Mouse (Mus musculus) midbrain, embryonic 10.5 days (tissue): ENCODE results near the gene Gm45844. TPM values are rescaled to one million over a fixed set of nuclear protein-coding genes. Genes with fewer than 3 reads are reported as not detected.

ENCODE experiments used
- microRNA-seq: library from miRNA; unstranded; fragments of <30 nt; microRNA quantifications from one replicate; pipeline ENCODE4, GENCODE M21; 2017
- polyA plus RNA-seq: library from polyadenylated mRNA; unstranded; fragments of >200 nt; fragmentation: Nextera tagmentation; extraction: Ambion mirVana; gene quantifications from 2 replicates; pipeline ENCODE4 v1.2.1, GENCODE M21; 2016

The Gm45844 gene
- polyA plus RNA-seq, 1 experiment from 2014 or later, result 2.0 TPM

Small RNAs within 50 kb of the gene (microRNA-seq; reads per million reads assigned to microRNA genes)
- not detected for gene Mir5620

Other genes with a start within 250 kb of the Gm45844 start
- 13.8 and 17.2 TPM in 2 replicates for gene Zfp954, start 156.8 kb downstream of the Gm45844 start, polyA plus RNA-seq
- gene Zfp773, start 141.5 kb downstream of the Gm45844 start, polyA plus RNA-seq, result 5.0 and 8.2 TPM in 2 replicates
- gene Zfp418, start 107.0 kb downstream of the Gm45844 start, polyA plus RNA-seq, result 2.4 and 2.7 TPM in 2 replicates
- 8.4 and 11.1 TPM in 2 replicates for gene Zfp772, start 68.3 kb downstream of the Gm45844 start, polyA plus RNA-seq
- gene Vmn2r29, start 31.0 kb downstream of the Gm45844 start, polyA plus RNA-seq, result 0.28 and 0.65 TPM in 2 replicates
- 42.7 and 56.4 TPM in 2 replicates for gene Clcn4, start 22.6 kb upstream of the Gm45844 start, polyA plus RNA-seq
- not detected in 2 replicates for gene Vmn2r30, start 59.3 kb upstream of the Gm45844 start, polyA plus RNA-seq
- not detected in 2 replicates for gene Gm45783, start 96.3 kb upstream of the Gm45844 start, polyA plus RNA-seq
- gene Vmn2r31, start 121.4 kb upstream of the Gm45844 start, polyA plus RNA-seq, result not detected in 2 replicates
- not detected in 2 replicates for gene Vmn2r32, start 201.7 kb upstream of the Gm45844 start, polyA plus RNA-seq